Comparison of ENCODE assay signal across 9 mouse cellular contexts in the genomic region with DNA sequence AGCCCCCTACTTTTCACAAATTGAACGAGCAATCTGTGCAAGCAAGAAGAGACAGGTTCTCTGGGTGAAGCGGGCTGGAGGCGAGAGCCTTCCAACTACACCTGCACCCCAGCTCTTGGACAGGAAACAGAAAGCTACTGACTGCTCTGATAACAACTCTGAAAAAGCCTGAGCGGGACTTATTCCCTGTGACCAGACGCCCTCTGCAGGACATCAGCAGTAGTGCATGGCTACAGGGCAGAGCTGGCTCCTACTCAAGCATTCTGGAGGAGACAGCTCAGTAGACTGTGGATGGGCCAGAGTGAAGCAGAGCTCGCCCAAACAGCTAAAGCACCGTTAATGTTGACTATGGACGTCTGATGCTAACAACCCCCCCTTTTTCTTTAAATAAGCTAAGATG. TPM values are rescaled to one million over a fixed set of nuclear protein-coding genes. Genes with fewer than 3 reads are reported as not detected.
DNase-seq lines count a peak whose midpoint lies in the region; ATAC-seq and TF ChIP-seq lines count a peak whose summit lies in the region.
"Had no signal": no experiment of that assay in that cellular context is flagged by ENCODE, and none has a peak within 500 bp of the region (broad histone marks: within the 10 kb centered on the region; RNA-seq: fewer than 3 reads in every experiment).

No protein-coding gene starts in this region.

- no peak overlapping the region for H3K27ac ChIP-seq in ES-E14 (ENCODE audit: insufficient read depth, low read depth, low read length, poor library complexity, severe bottlenecking)
- no peak overlapping the region for H3K27ac ChIP-seq in lung, embryonic 16.5 days (ENCODE audit: low read length)
- H3K27ac ChIP-seq: lung, embryonic 15.5 days had no signal

- no peak overlapping the region for H3K9ac ChIP-seq in ES-E14 (ENCODE audit: insufficient read depth, low read depth, low read length, poor library complexity, severe bottlenecking)
- H3K9ac ChIP-seq in lung, embryonic 16.5 days (ENCODE audit: low read length), result no peak overlapping the region
- H3K9ac ChIP-seq: lung, embryonic 15.5 days had no signal

- DNase-seq in ES-E14 (ENCODE audit: low read depth, low spot score), result peak; percentile 91
- DNase-seq in brain, embryonic 18.5 days (ENCODE audit: low read depth, low spot score), result peak; percentile 65
- DNase-seq in fibroblast of lung, adult 2 months (ENCODE audit: low read depth), result peak; percentile 60
- DNase-seq in heart, postnatal 10 days, result peak; percentile 94 to 96
- peak; percentile 84 to 96 for DNase-seq in layer of hippocampus, adult 18-20 months (ENCODE audit: low spot score in 2 of 2)
- peak; percentile 98 for DNase-seq in retina, embryonic 14.5 days (ENCODE audit: low spot score)
- peak; percentile 87 for DNase-seq in thymus, postnatal 14 days

- no peak overlapping the region for H3K4me2 ChIP-seq in lung, embryonic 16.5 days (ENCODE audit: low read depth, low read length)
- H3K4me2 ChIP-seq: lung, embryonic 15.5 days had no signal

- WGBS in lung, embryonic 16.5 days, result 9% methylated on average over 8 of the region's 8 CpGs

- intact Hi-C loops in heart, postnatal 10 days (cut with DNase I), result loop anchor here (1.0 to 10.0 kb wide), 3 partner anchors 19 to 262 kb away; a partner anchor contains a TSS

- H3K4me1 ChIP-seq in ES-E14 (ENCODE audit: control insufficient read depth in 2 of 2, insufficient read depth in 2 of 2, low read length in 2 of 2, poor library complexity in 1 of 2), result peaks cover 1 to 7% of the 10 kb centered on the region in 2 experiments; a peak in 2 of 4 replicates
- H3K4me1 ChIP-seq in lung, embryonic 16.5 days (replicated peaks; ENCODE audit: control insufficient read depth, insufficient read depth, low read length), result peaks cover 3% of the 10 kb centered on the region; the same call in 1 of the 2 replicates

- H3K4me3 ChIP-seq in ES-E14 (ENCODE audit: insufficient read depth in 1 of 2, low read depth in 1 of 2, low read length in 2 of 2, poor library complexity in 1 of 2, severe bottlenecking in 1 of 2), result no peak overlapping the region
- no peak overlapping the region for H3K4me3 ChIP-seq in lung, embryonic 16.5 days (ENCODE audit: low read length)
- H3K4me3 ChIP-seq: lung, embryonic 15.5 days had no signal

- no peaks in the 10 kb centered on the region for H3K36me3 ChIP-seq in ES-E14 (ENCODE audit: control insufficient read depth, insufficient read depth, low read length, poor library complexity, severe bottlenecking)
- H3K36me3 ChIP-seq in lung, embryonic 16.5 days (ENCODE audit: control insufficient read depth, insufficient read depth, low read length), result no peaks in the 10 kb centered on the region
- H3K36me3 ChIP-seq: lung, embryonic 15.5 days had no signal

- no peaks in the 10 kb centered on the region for H3K27me3 ChIP-seq in lung, embryonic 16.5 days (ENCODE audit: control insufficient read depth, insufficient read depth, low read depth, low read length)
- H3K27me3 ChIP-seq: lung, embryonic 15.5 days had no signal

- in situ Hi-C loops in ES-E14 (cut with MboI; ENCODE audit: low sequenced_read_pairs in 2 of 2, unreplicated experiment in 2 of 2), result no loop called here

- no peaks in the 10 kb centered on the region for H3K9me3 ChIP-seq in ES-E14 (ENCODE audit: control insufficient read depth, insufficient read depth, low read depth, low read length)
- no peaks in the 10 kb centered on the region for H3K9me3 ChIP-seq in lung, embryonic 16.5 days (ENCODE audit: control insufficient read depth, low read length)
- H3K9me3 ChIP-seq: lung, embryonic 15.5 days had no signal

- peak; percentile 54 for ATAC-seq in lung, embryonic 16.5 days (ENCODE audit: low read depth)

TF ChIP-seq in ES-E14, 5 proteins besides CTCF, POLR2A, EP300 and RAD21:
- TF ChIP-seq ZC3H11A (IDR thresholded peaks at IDR 0.05; ENCODE audit: borderline replicate concordance, low read depth, low read length), result peak; percentile 71; the same call in 1 of the 2 replicates
- no peak for TF ChIP-seq MAFK (IDR thresholded peaks at IDR 0.05; ENCODE audit: insufficient read depth, low read depth, low read length)
- TF ChIP-seq ZNF384 (IDR thresholded peaks at IDR 0.05; ENCODE audit: low read depth, low read length), result no peak

RNA-seq across cellular contexts. Expression of a gene that starts 10.2 kb away (rescaled TPM):
- total RNA-seq in ES-E14 (2012; rRNA removed), result 0.13 TPM in 1 of 2 replicates, not detected in the other
- 10 to 100 TPM; 45.0 to 47.4 TPM for total RNA-seq in heart, postnatal 10 days (2021)
- total RNA-seq in layer of hippocampus, adult 18-20 months (2021), result 1 to 10 TPM; 6.8 to 7.7 TPM
- 10.8 and 13.0 TPM in 2 replicates for polyA plus RNA-seq in lung, embryonic 16.5 days (2015; fragmentation: Nextera tagmentation; extraction: Ambion mirVana)

RNA-seq across cellular contexts. Expression of a gene that starts 23.4 kb away (rescaled TPM):
- total RNA-seq in ES-E14 (2012; rRNA removed), result 0.80 and 0.90 TPM in 2 replicates
- not detected for total RNA-seq in heart, postnatal 10 days (2021)
- total RNA-seq in layer of hippocampus, adult 18-20 months (2021), result 1 to 10 TPM; 1.6 to 2.2 TPM
- 3.5 and 4.0 TPM in 2 replicates for polyA plus RNA-seq in lung, embryonic 16.5 days (2015; fragmentation: Nextera tagmentation; extraction: Ambion mirVana)

RNA-seq across cellular contexts. Expression of a gene that starts 40.9 kb away (rescaled TPM):
- total RNA-seq in ES-E14 (2012; rRNA removed), result 0.67 and 0.74 TPM in 2 replicates
- total RNA-seq in heart, postnatal 10 days (2021), result under 1 TPM in 1 of 2 experiments, not detected in 1; 0.10 TPM
- 1 to 10 TPM; 3.1 to 3.2 TPM for total RNA-seq in layer of hippocampus, adult 18-20 months (2021)
- 0.10 and 0.13 TPM in 2 replicates for polyA plus RNA-seq in lung, embryonic 16.5 days (2015; fragmentation: Nextera tagmentation; extraction: Ambion mirVana)

Comparison
In these comparisons a context has a peak if more than half of its experiments do, and no peak if none do; other contexts are left out.
1. RNA of a gene that starts 10.2 kb away (total RNA-seq): 45.0 to 47.4 TPM in heart, postnatal 10 days; 6.8 to 7.7 TPM in layer of hippocampus, adult 18-20 months and 0.13 TPM in ES-E14; every median in the first group is over 4 times any median in the second.
2. Peak in every context shown above with its lines, with median percentiles within 50 percentile points of each other: DNase-seq.